ENCODE assay signal across 17 mouse cellular contexts in the genomic region with DNA sequence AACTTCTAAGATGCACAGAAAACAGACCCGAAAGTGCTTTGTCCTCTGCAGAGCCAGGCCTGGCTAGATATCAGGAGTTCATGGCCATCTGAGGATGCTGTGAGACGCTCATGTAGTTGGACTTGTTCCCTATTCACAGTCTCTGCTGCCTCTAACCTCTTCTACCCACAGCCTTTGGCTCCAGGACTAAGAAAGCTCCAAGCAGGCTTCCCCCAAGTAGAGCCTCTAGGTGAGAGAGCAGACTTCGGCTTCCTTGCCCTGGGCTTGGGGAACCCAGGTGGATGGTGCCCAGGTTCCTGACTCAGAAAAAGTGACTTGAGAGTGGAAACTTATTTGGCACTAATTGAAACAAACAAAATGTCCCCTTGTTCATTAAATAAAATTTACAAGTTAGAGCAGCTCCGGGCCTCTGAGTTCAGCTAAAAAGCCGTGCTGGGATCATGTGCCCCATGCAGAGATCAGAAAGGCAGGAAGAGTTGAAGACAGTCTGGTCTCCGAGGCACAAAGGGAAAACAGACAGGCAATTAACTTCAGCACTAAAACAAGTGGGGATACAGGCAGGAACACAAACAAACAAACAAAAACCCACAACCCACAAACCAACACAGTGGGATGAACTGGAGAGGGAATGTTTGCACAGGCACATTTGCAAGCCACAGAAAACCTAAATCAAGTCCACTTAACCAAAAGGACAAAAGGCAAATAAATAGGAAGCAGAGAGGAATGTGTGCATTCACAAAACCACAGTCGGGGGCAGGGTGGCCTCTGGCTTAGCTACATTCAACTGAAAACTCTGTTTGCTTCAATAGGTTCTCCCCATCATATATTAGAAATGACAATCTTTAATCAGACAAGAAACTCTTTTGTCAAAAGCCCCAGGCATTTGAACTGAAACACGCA. TPM values are rescaled to one million over a fixed set of nuclear protein-coding genes. Genes with fewer than 3 reads are reported as not detected.
A peak's percentile ranks its signal among the peaks of the same experiment; 100 is the strongest.
DNase-seq lines count a peak whose midpoint lies in the region; ATAC-seq lines count a peak whose summit lies in the region.
"Had no signal": no experiment of that assay in that cellular context is flagged by ENCODE, and none has a peak within 500 bp of the region (broad histone marks: within the 10 kb centered on the region; RNA-seq: fewer than 3 reads in every experiment).

No protein-coding gene starts in this region.

- 45% methylated on average over 8 of the region's 8 CpGs for WGBS in heart, embryonic 10.5 days
- WGBS in midbrain, embryonic 10.5 days: 26% methylated on average over 8 of the region's 8 CpGs
- WGBS in midbrain, embryonic 16.5 days: 23% methylated on average over 8 of the region's 8 CpGs
- WGBS in embryonic facial prominence, embryonic 12.5 days: 33% methylated on average over 8 of the region's 8 CpGs
- WGBS in limb, embryonic 15.5 days: 39% methylated on average over 8 of the region's 8 CpGs

- no peaks in the 10 kb centered on the region for H3K9me3 ChIP-seq in heart, embryonic 10.5 days
- H3K9me3 ChIP-seq in midbrain, embryonic 10.5 days (replicated peaks): no peaks in the 10 kb centered on the region
- no peaks in the 10 kb centered on the region for H3K9me3 ChIP-seq in midbrain, embryonic 16.5 days (replicated peaks; ENCODE audit: control insufficient read depth, low read length, poor library complexity, severe bottlenecking)
- H3K9me3 ChIP-seq in embryonic facial prominence, embryonic 12.5 days: no peaks in the 10 kb centered on the region
- H3K9me3 ChIP-seq in limb, embryonic 15.5 days: no peaks in the 10 kb centered on the region
- H3K9me3 ChIP-seq: megakaryocyte, embryonic 14.5 days had no signal

- H3K9ac ChIP-seq in midbrain, embryonic 16.5 days (ENCODE audit: low read depth, low read length): no peak overlapping the region
- H3K9ac ChIP-seq in embryonic facial prominence, embryonic 12.5 days: no peak overlapping the region
- H3K9ac ChIP-seq in limb, embryonic 15.5 days: no peak overlapping the region
- H3K9ac ChIP-seq: lung, embryonic 14.5 days had no signal

- H3K36me3 ChIP-seq in heart, embryonic 10.5 days: no peaks in the 10 kb centered on the region
- H3K36me3 ChIP-seq in midbrain, embryonic 10.5 days: no peaks in the 10 kb centered on the region
- no peaks in the 10 kb centered on the region for H3K36me3 ChIP-seq in midbrain, embryonic 16.5 days (ENCODE audit: control insufficient read depth, insufficient read depth, low read length)
- no peaks in the 10 kb centered on the region for H3K36me3 ChIP-seq in embryonic facial prominence, embryonic 12.5 days
- no peaks in the 10 kb centered on the region for H3K36me3 ChIP-seq in limb, embryonic 15.5 days

- H3K4me1 ChIP-seq in heart, embryonic 10.5 days: peaks cover 30% of the 10 kb centered on the region
- peaks cover 40% of the 10 kb centered on the region for H3K4me1 ChIP-seq in midbrain, embryonic 10.5 days
- 0 out of 2 replicates have a peak, but pooled peaks cover 3% of the 10 kb centered on the region for H3K4me1 ChIP-seq in midbrain, embryonic 16.5 days (ENCODE audit: control insufficient read depth, insufficient read depth, low read length)
- peaks cover 11% of the 10 kb centered on the region for H3K4me1 ChIP-seq in embryonic facial prominence, embryonic 12.5 days
- H3K4me1 ChIP-seq in limb, embryonic 15.5 days: peaks cover 14% of the 10 kb centered on the region

- no peak for DNase-seq in heart, embryonic 10.5 days (ENCODE audit: low spot score)
- no peak for DNase-seq in heart, postnatal 14 days
- DNase-seq in midbrain, embryonic 10.5 days (ENCODE audit: low spot score): peak; percentile 46
- DNase-seq in left cerebral cortex, postnatal 36 days (ENCODE audit: low spot score in 2 of 2): no peak
- no peak for DNase-seq in right cerebral cortex, postnatal 36 days (ENCODE audit: low spot score in 2 of 2)
- DNase-seq: adrenal gland, adult 2 months; kidney, adult 8-10 months; lung, embryonic 14.5 days; spleen, adult 18-20 months; thymus, postnatal 36 days had no signal

- no peak for ATAC-seq in midbrain, embryonic 16.5 days
- no peak for ATAC-seq in embryonic facial prominence, embryonic 12.5 days (ENCODE audit: insufficient number of reproducible peaks, insufficient read depth, low FRiP score, low TSS enrichment)
- no peak for ATAC-seq in limb, embryonic 15.5 days (ENCODE audit: insufficient number of reproducible peaks, low FRiP score, low TSS enrichment, low read depth)
- ATAC-seq: Patski had no signal

- intact Hi-C loops in heart, postnatal 14 days (cut with DNase I): loop anchor here (2.0 kb wide), 1 partner anchor 415 kb away; no protein-coding TSS in a partner anchor
- intact Hi-C loops in left cerebral cortex, postnatal 36 days (cut with DNase I): no loop called here

- peak overlapping the region; percentile 38 for H3K27ac ChIP-seq in heart, embryonic 10.5 days
- peak overlapping the region; percentile 82 for H3K27ac ChIP-seq in midbrain, embryonic 10.5 days (replicated peaks)
- H3K27ac ChIP-seq in midbrain, embryonic 16.5 days (ENCODE audit: low read length): no peak overlapping the region
- H3K27ac ChIP-seq in embryonic facial prominence, embryonic 12.5 days: peak overlapping the region; percentile 65; the same call in 1 of the 2 replicates
- peak overlapping the region; percentile 59; the same call in 1 of the 2 replicates for H3K27ac ChIP-seq in limb, embryonic 15.5 days

- H3K27me3 ChIP-seq in heart, embryonic 10.5 days (ENCODE audit: insufficient read depth, poor library complexity, severe bottlenecking): no peaks in the 10 kb centered on the region
- H3K27me3 ChIP-seq in midbrain, embryonic 10.5 days (ENCODE audit: low read depth, poor library complexity, severe bottlenecking): no peaks in the 10 kb centered on the region
- no peaks in the 10 kb centered on the region for H3K27me3 ChIP-seq in midbrain, embryonic 16.5 days (ENCODE audit: control insufficient read depth, insufficient read depth, low read depth, low read length)
- H3K27me3 ChIP-seq in embryonic facial prominence, embryonic 12.5 days: no peaks in the 10 kb centered on the region
- H3K27me3 ChIP-seq in limb, embryonic 15.5 days: no peaks in the 10 kb centered on the region

- H3K4me2 ChIP-seq in midbrain, embryonic 16.5 days (ENCODE audit: low read length): no peak overlapping the region
- H3K4me2 ChIP-seq in embryonic facial prominence, embryonic 12.5 days (replicated peaks): no peak overlapping the region
- H3K4me2 ChIP-seq in limb, embryonic 15.5 days: no peak overlapping the region
- H3K4me2 ChIP-seq: heart, embryonic 11.5 days; lung, embryonic 14.5 days had no signal

- no peak overlapping the region for H3K4me3 ChIP-seq in heart, embryonic 10.5 days
- no peak overlapping the region for H3K4me3 ChIP-seq in midbrain, embryonic 10.5 days
- H3K4me3 ChIP-seq in midbrain, embryonic 16.5 days (ENCODE audit: low read depth, low read length): no peak overlapping the region
- H3K4me3 ChIP-seq in embryonic facial prominence, embryonic 12.5 days: no peak overlapping the region
- H3K4me3 ChIP-seq in limb, embryonic 15.5 days: no peak overlapping the region
- H3K4me3 ChIP-seq: megakaryocyte, embryonic 14.5 days had no signal

RNA-seq across cellular contexts. Expression of a gene that starts 42.3 kb away (rescaled TPM):
- 53.3 and 54.6 TPM in 2 replicates for polyA plus RNA-seq in heart, embryonic 10.5 days (2016; fragmentation: Nextera tagmentation; extraction: Ambion mirVana)
- 10 to 100 TPM; 48.0 to 55.1 TPM for total RNA-seq in heart, postnatal 14 days (2021)
- 10.3 and 10.8 TPM in 2 replicates for polyA plus RNA-seq in midbrain, embryonic 10.5 days (2016; fragmentation: Nextera tagmentation; extraction: Ambion mirVana)
- polyA plus RNA-seq in midbrain, embryonic 16.5 days (2015; fragmentation: Nextera tagmentation; extraction: Ambion mirVana): 7.0 and 7.4 TPM in 2 replicates
- 25.1 and 27.2 TPM in 2 replicates for polyA plus RNA-seq in embryonic facial prominence, embryonic 12.5 days (2016; fragmentation: Nextera tagmentation; extraction: Ambion mirVana)
- polyA plus RNA-seq in limb, embryonic 15.5 days (2015; fragmentation: Nextera tagmentation; extraction: Ambion mirVana): 25.5 and 29.3 TPM in 2 replicates
- total RNA-seq in left cerebral cortex, postnatal 36 days (2021): 10 to 100 TPM; 21.5 to 31.1 TPM
- polyA plus RNA-seq: C2C12 had no signal
